Mouse (Mus musculus) bone marrow macrophage, adult 2 months (primary cell): ENCODE measurements around the gene Sowahb.

ENCODE experiments used
- CTCF ChIP-seq: IDR thresholded peaks from 2 replicates; pipeline ENCODE4 v1.5.1; 2012; ENCODE audit warnings: low read depth, mild to moderate bottlenecking, low read length, moderate library complexity
- POLR2A ChIP-seq: IDR thresholded peaks from 2 replicates; pipeline ENCODE4 v1.6.1; 2012; ENCODE audit warnings: mild to moderate bottlenecking, low read depth, low read length, borderline replicate concordance

DNA sequence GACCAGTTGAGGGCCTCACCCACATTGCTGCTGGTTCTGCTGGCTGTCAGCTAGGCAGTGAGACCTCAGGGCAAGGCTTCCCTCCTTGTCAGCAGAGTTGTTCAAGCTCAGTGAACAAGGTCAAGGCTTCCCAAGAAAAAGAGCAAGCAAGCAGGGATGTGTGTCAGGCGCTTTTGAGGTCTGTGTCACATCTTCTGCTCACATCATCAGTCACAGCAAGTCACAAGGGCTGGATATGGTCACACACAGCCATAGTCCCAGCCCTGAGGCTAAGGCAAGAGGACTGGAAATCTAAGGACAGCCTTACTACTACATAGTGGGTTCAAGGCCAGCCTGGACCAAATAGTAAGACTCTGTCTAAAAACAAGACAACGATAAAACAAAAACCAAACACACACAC lies 50.0 kb downstream of the Sowahb start:
- TF ChIP-seq POLR2A (no peak), CTCF (no peak)
